Mouse (Mus musculus) large intestine, adult 2 months (tissue): ENCODE measurements around the gene Zfp454. TPM values are rescaled to one million over a fixed set of nuclear protein-coding genes. Genes with fewer than 3 reads are reported as not detected.

Source experiments
- DNase-seq: peaks from one replicate; pipeline ENCODE4 v3.0.0-alpha.2; 2012; ENCODE audit warnings: low read depth, low spot score
- WGBS: fragments of 180-500 bp; shearing (Covaris S2); methylation state at CpG from one replicate; pipeline ENCODE4 v1.1.7; 2018; 5-methylcytosine and 5-hydroxymethylcytosine counted together
- polyA plus RNA-seq: library from polyadenylated mRNA; depleted of rRNA; stranded (reverse); fragments of >200 nt; gene quantifications from 2 replicates; pipeline ENCODE4 v1.2.3, GENCODE M21; 2012; rRNA removed

The Zfp454 gene
- polyA plus RNA-seq, 1 experiment = 0.15 TPM

DNA sequence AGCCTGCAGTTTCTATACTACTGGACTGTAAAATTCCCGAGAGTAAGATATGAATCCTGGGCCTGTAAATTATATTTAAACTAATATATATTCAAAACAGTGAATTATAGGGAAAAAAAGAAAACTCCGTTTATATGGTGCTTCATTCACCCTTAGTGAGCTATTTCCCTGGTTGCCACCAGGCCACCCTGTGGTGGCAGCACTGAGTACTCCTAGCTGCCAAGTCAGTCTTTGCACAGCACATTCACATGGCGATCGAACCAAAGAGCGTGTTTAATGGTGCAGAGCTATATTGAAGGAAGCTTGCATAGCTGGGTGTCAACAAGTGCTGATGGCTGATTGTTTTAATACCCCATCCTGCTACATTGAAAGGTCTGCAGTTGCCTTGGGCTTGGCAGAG is 40.4 kb downstream of the Zfp454 start:
- WGBS = 64% methylated on average over 5 of the region's 5 CpGs
- no peak for DNase-seq

DNA sequence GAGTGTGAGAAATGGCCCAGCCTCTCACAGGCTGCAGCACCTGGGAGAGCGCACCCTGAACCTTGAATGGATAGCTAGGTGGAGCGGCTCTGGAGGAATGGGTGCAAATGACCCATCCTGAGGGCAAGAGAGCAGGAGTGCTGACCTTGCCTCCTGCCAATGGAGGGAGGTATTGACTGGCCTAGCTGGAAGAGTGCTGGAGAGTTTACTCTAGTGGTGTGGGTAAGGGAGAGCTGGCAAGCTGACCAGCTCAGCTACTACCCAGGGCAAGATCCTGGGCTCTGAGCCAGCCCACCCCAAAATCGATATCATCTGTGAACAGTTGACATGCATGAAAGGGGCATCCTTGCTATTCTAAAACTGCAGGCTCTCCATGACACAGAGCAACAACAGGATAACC is 41.5 kb downstream of the Zfp454 start:
- DNase-seq = no peak
- 94% methylated on average over 3 of the region's 3 CpGs for WGBS

DNA sequence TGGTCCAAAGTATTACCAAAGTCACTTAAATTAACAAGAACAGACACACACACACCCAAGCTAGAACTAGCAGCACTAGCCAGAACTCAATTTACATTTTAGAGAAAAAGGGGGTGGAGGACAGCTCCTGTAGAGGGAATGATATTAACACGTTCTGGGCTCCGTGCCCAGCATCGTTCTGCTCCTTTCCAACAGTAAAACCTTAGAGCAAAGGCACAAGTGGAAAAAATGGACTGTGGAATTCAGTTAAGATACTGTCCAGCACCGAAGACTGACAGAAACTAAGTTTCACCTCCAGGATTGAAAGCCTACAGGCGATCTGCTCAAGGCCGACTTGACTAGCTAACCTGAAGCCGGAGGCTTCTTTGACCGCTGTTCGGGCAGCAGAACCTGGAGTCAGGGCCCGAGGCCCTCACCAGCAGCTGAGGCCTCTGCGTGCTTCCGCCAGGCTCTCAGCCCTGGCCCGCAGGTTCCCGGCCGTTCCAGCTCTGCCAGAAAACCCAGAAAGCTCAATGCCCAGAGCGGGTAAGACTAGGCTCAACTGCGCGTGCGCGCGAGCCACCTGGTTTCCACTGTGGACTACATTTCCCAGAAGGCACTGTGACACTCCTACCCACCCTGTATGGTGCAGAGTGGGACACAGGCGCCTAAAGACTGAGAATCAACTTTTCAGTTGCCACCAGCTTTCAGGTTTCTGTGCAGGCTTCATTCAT is 46.3 kb downstream of the Zfp454 start, which contains the start of gene Zfp879:
TSS of gene Zfp879 (minus strand) at position 530 of the 713 bp plus-strand sequence.
- 11% methylated on average over 22 of the region's 22 CpGs for WGBS
- peak; percentile 55 for DNase-seq

DNA sequence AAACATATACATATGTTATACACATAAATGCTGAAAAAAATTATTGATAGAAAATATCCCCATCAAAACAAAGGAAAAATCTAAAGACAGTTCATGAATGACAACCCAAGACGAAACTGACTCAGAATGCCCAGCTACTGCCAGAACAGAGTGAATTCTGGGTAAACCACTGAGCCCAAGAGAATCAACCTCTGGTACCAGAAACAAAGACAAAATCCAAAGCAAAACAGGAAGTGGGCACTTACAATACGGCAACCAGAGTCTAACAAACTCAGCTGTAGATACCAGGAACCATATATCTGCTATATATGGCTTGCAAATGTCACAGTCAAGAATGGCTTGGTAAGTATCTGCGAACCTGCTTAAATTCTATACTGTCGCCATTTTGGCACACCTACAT is 51.7 kb downstream of the Zfp454 start:
- DNase-seq = no peak
- WGBS = 87% methylated on average over 4 of the region's 4 CpGs

DNA sequence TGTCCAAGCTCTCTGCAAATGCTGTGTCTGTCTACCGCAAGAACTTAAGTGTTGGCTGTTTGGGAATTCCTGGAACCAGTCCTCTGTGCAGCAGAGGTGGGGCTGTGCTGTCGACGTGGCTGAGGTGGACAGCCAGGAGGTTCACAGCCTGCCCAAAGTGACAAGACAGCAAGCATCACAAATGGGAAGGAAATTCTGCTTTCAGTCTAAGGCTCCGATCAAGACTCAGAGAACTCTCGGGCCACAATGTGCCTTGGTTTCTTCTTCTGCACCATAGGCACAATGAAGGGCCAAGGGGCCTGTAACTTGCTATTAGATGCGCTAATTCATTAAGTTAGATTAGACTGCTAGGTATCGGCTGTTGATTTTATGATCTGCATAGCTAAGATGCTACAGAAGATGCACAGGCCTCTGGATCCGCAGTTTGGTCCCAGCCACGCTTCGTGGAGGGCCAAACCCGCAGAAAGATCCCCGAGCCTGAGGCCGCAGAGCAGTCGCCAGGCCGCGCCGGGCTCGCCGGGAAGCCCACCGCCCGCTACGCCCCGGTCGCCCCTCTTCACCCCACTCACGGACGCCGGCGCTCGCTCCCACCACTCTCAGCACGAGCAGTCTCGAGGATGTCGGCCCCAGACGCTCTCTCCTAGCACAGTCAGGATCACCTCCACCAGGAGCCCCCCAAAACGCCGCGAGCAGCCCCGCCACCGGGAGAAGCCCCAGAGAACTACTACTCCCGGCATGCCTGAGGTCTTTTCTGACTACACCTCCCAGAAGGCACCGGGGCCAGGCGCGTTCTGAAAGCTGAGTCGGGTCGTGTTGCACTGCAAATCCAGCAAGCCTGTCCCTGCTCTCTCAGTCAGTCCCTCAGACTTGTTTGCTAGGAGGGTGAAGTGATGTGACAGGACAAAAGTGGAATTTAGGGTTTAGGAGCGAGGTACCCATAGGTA is 60.2 kb downstream of the Zfp454 start, which contains the start of gene Zfp354c:
TSS of gene Zfp354c (minus strand) at position 715 of the 944 bp plus-strand sequence.
- 3% methylated on average over 45 of the region's 45 CpGs for WGBS
- peak; percentile 47 for DNase-seq

DNA sequence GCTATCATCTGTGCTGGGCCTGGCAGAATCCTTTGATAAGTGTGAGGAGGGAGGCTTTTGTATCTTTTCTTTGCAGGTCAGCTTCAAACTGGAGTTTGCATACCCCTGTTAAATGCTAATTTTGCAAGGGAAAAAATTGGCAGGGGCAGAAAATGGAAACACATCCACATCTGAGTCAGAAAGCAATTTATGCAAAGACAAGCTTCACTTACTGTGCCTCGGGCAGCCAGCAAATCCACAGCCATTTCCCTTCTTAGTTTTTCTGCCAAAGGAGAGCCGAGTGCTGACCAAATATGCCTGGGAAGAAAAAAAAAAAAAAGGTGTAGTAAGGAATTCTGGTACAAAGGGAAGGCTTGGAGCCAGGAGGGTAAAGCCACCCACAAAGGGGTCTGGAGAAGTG is 61.2 kb downstream of the Zfp454 start:
- DNase-seq = no peak
- 64% methylated on average over 2 of the region's 2 CpGs for WGBS

Other genes with a start within 250 kb of the Zfp454 start
- gene Zfp354c, start 59.9 kb downstream of the Zfp454 start, polyA plus RNA-seq = 0.19 and 0.55 TPM in 2 replicates
- gene Zfp879, start 46.1 kb downstream of the Zfp454 start, polyA plus RNA-seq = 0.06 and 0.08 TPM in 2 replicates
- gene Grm6, start 37.0 kb downstream of the Zfp454 start, polyA plus RNA-seq = 0.23 and 0.45 TPM in 2 replicates
- 0.58 and 1.1 TPM in 2 replicates for gene Zfp2, start 28.5 kb upstream of the Zfp454 start, polyA plus RNA-seq
- gene Zfp354b, start 44.0 kb upstream of the Zfp454 start, polyA plus RNA-seq = 0.04 TPM in 1 of 2 replicates, not detected in the other
- not detected in 2 replicates for gene 4933414I15Rik, start 56.1 kb upstream of the Zfp454 start, polyA plus RNA-seq
- gene Prop1, start 66.1 kb upstream of the Zfp454 start, polyA plus RNA-seq = not detected in 2 replicates
- gene Olfr1378, start 78.9 kb upstream of the Zfp454 start, polyA plus RNA-seq = not detected in 2 replicates
- not detected in 2 replicates for gene Olfr1377, start 94.3 kb upstream of the Zfp454 start, polyA plus RNA-seq
- not detected in 2 replicates for gene Olfr51, start 115.9 kb upstream of the Zfp454 start, polyA plus RNA-seq
- not detected in 2 replicates for gene Olfr54, start 126.6 kb upstream of the Zfp454 start, polyA plus RNA-seq
- gene Olfr1375, start 160.5 kb upstream of the Zfp454 start, polyA plus RNA-seq = not detected in 2 replicates
- gene Zfp354a, start 171.6 kb upstream of the Zfp454 start, polyA plus RNA-seq = 0.61 and 1.3 TPM in 2 replicates